Mouse (Mus musculus): Measurements from ENCODE around the gene Bmp7. TPM values are rescaled to one million over a fixed set of nuclear protein-coding genes. Genes with fewer than 3 reads are reported as not detected.
A peak's percentile ranks its signal among the peaks of the same experiment; 100 is the strongest.

Gene Bmp7
- total RNA-seq, 2 experiments from 2014 or later = 0.37 to 0.74 TPM

DNA sequence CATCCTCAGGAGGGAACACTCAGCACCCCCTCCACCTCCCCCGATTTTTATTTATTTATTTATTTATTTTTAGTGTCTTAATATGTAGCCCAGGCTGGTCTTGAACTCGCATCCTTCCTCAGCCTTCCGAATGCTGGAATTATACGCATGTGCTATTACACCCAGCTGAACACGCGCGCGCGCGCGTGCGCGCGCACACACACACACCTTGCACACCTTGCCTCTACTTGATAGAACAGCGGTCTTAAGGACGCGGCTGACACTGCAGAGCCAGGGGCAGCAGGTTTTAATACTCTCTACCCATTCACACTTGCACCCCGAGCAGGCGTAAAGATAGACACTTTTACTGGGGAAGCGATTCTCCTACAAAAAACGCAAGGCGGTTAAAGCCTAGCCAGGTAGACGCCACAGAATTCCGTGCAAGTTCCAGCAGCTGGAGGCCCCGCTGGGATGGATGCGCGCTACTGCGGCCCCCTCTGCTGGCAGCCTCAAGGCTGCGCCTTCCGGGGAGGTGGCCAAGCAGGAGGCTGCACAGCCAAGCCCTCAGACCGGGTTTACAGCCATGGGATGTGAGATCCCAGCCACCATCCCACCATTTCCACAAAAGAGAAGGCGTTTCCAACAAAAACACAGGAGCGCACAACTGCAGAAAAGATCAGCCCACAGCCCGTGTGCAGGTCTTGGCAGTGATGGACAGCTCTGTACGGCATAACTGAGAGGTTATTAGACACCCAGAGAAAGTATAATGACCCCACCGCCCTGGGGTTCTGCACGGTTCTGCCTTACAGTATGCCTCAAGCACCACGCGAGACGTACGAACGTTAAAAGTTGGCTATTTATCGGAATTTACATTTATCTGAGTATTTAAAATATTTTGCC is 115.0 kb downstream of the Bmp7 start:
- DNase-seq = peak; percentile 25 to 44
- intact Hi-C loops (cut with DNase I) = no loop called here

DNA sequence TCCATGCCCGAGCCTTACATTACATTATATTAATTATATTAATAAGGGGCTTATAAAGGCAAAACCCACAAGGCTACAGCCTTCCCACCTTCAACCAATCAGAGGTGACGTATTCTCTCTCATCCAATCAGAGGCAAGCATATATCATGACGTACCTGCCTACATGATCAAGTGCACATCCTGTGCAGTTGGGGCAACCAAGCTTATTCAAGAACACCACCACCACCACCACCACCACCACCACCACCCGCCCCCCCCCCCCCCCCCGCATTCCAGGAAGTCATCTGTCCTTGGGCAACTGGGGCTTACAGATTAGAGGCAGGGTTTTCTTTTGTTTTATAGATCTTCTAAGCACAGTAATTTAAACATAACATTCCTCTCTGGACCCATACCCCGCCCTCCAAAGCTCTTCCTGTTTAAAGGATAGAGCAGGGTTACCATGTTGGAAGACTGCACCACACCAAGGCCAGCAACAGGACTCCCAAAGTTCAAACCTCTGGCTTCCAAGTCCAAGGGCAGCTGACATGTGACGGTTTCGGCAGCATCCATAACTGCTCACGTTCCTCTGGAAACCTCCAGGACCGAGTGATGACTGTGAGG is 121.4 kb downstream of the Bmp7 start:
- no peak for DNase-seq
- intact Hi-C loops (cut with DNase I) = no loop called here

Small RNAs within 50 kb of the gene (microRNA-seq; reads per million reads assigned to microRNA genes)
- gene Gm22773 = 0 reads per million in 2 experiments

Other genes starting within 250 kb of the Bmp7 start
- under 1 TPM in 1 of 2 experiments, not detected in 1; 0.51 TPM for gene Spo11, start 37.4 kb upstream of the Bmp7 start, total RNA-seq (2021)
- 10 to 100 TPM; 11.4 to 12.8 TPM for gene Rae1, start 59.8 kb upstream of the Bmp7 start, total RNA-seq (2021)
- 100 to 1,000 TPM; 180 to 220 TPM for gene Rbm38, start 80.2 kb upstream of the Bmp7 start, total RNA-seq (2021)
- gene Ctcfl, start 179.2 kb upstream of the Bmp7 start, total RNA-seq (2021) = under 1 TPM in 1 of 2 experiments, not detected in 1; 0.15 TPM
- gene Pck1, start 212.7 kb upstream of the Bmp7 start, total RNA-seq (2021) = 1 to 10 TPM; 2.8 to 8.8 TPM